Mouse (Mus musculus) T-helper 2 cell (primary cell): ENCODE measurements around the gene Helz.

Source experiments
- in situ Hi-C: fragments of 300-600 bp; cut with MboI, MseI; formaldehyde crosslinking; loops from one replicate; pipeline ENCODE4 v1.15.1; 2025; ENCODE audit warnings: high pct_unique_total_duplicates

The Helz gene

GRCm38 (mm10) chr11:107720264-107721021, 172.7 kb downstream of the Helz start:
- in situ Hi-C loops: no loop called here

- in situ Hi-C loops: no loop called here
Observed at GRCm38 (mm10) chr11:107721057-107721456, 173.3 kb downstream of the Helz start.

- in situ Hi-C loops: no loop called here
Observed at GRCm38 (mm10) chr11:107724603-107725002, 176.9 kb downstream of the Helz start.

GRCm38 (mm10) chr11:107728073-107728863, 180.5 kb downstream of the Helz start:
- in situ Hi-C loops: no loop called here

GRCm38 (mm10) chr11:107729141-107729540, 181.4 kb downstream of the Helz start:
- in situ Hi-C loops: no loop called here

GRCm38 (mm10) chr11:107730940-107731339, 183.2 kb downstream of the Helz start:
- in situ Hi-C loops: no loop called here

GRCm38 (mm10) chr11:107731498-107731897, 183.8 kb downstream of the Helz start:
- in situ Hi-C loops: no loop called here

GRCm38 (mm10) chr11:107734133-107734532, 186.4 kb downstream of the Helz start:
- in situ Hi-C loops: no loop called here

GRCm38 (mm10) chr11:107737886-107738285, 190.2 kb downstream of the Helz start:
- in situ Hi-C loops: no loop called here

- in situ Hi-C loops: no loop called here
Observed at GRCm38 (mm10) chr11:107738418-107739099, 190.8 kb downstream of the Helz start.

- in situ Hi-C loops: no loop called here
Observed at GRCm38 (mm10) chr11:107743100-107743499, 195.4 kb downstream of the Helz start.
